Mouse (Mus musculus): ENCODE measurements around the gene Lingo1. TPM values are rescaled to one million over a fixed set of nuclear protein-coding genes. Genes with fewer than 3 reads are reported as not detected.

Gene Lingo1
- polyA plus RNA-seq, 1 experiment from 2014 or later = 4.9 TPM

GRCm38 (mm10) chr9:56581700-56582099 is 214.6 kb downstream of the Lingo1 start:
- Histone ChIP-seq H3K27ac (no peak overlapping the region), H3K27me3 (no peaks in the 10 kb centered on the region), H3K36me3 (no peaks in the 10 kb centered on the region), H3K4me3 (no peak overlapping the region), H3K9ac (no peak overlapping the region), H3K9me3 (no peaks in the 10 kb centered on the region), H3K4me1 (peaks cover 20% of the 10 kb centered on the region), H3K4me2 (no peak overlapping the region)
- WGBS = 37% methylated on average over 3 of the region's 3 CpGs
- no peak for ATAC-seq (ENCODE audit: insufficient number of reproducible peaks, insufficient read depth, low FRiP score, low TSS enrichment, low read depth)

DNA sequence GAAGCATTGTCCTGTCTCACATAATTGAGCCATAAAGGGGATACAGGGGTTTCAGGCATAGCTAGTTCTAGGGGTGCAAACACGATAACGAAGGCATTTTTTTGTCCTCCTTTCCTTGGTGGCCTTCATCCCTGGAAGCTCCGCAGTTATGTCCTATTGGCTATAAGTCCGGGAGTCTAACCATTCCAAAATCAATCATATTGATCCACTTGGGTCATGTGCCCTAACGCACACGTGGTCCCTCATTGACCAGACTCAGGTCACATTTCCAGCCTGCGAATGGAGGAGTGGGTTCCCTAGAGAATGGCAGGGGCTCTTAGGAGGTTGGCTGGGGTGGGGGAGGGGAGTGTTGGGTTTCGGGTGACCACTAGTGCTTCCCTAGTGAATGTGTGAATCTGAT is 215.3 kb downstream of the Lingo1 start:
- Histone ChIP-seq H3K4me2 (no peak overlapping the region), H3K9me3 (no peaks in the 10 kb centered on the region), H3K4me1 (peaks cover 20% of the 10 kb centered on the region), H3K27me3 (no peaks in the 10 kb centered on the region), H3K27ac (no peak overlapping the region), H3K36me3 (no peaks in the 10 kb centered on the region), H3K4me3 (no peak overlapping the region), H3K9ac (no peak overlapping the region)
- ATAC-seq (ENCODE audit: insufficient number of reproducible peaks, insufficient read depth, low FRiP score, low TSS enrichment, low read depth) = no peak
- WGBS = 64% methylated on average over 8 of the region's 8 CpGs

GRCm38 (mm10) chr9:56580101-56580500 is 216.2 kb downstream of the Lingo1 start:
- no peak overlapping the region for H3K9ac ChIP-seq
- H3K4me1 ChIP-seq = peaks cover 20% of the 10 kb centered on the region
- H3K27me3 ChIP-seq = no peaks in the 10 kb centered on the region
- no peak overlapping the region for H3K4me3 ChIP-seq
- H3K4me2 ChIP-seq = no peak overlapping the region
- 25% methylated on average over 4 of the region's 4 CpGs for WGBS
- no peak overlapping the region for H3K27ac ChIP-seq
- no peak for ATAC-seq (ENCODE audit: insufficient number of reproducible peaks, insufficient read depth, low FRiP score, low TSS enrichment, low read depth)
- no peaks in the 10 kb centered on the region for H3K9me3 ChIP-seq
- H3K36me3 ChIP-seq = no peaks in the 10 kb centered on the region

GRCm38 (mm10) chr9:56577405-56577804 is 218.9 kb downstream of the Lingo1 start:
- no peak overlapping the region for H3K9ac ChIP-seq
- no peak overlapping the region for H3K27ac ChIP-seq
- H3K4me1 ChIP-seq = peaks cover 11% of the 10 kb centered on the region
- H3K27me3 ChIP-seq = no peaks in the 10 kb centered on the region
- no peaks in the 10 kb centered on the region for H3K36me3 ChIP-seq
- H3K4me3 ChIP-seq = no peak overlapping the region
- no peaks in the 10 kb centered on the region for H3K9me3 ChIP-seq
- no peak overlapping the region for H3K4me2 ChIP-seq
- ATAC-seq (ENCODE audit: insufficient number of reproducible peaks, insufficient read depth, low FRiP score, low TSS enrichment, low read depth) = no peak
- 41% methylated on average over 11 of the region's 11 CpGs for WGBS

DNA sequence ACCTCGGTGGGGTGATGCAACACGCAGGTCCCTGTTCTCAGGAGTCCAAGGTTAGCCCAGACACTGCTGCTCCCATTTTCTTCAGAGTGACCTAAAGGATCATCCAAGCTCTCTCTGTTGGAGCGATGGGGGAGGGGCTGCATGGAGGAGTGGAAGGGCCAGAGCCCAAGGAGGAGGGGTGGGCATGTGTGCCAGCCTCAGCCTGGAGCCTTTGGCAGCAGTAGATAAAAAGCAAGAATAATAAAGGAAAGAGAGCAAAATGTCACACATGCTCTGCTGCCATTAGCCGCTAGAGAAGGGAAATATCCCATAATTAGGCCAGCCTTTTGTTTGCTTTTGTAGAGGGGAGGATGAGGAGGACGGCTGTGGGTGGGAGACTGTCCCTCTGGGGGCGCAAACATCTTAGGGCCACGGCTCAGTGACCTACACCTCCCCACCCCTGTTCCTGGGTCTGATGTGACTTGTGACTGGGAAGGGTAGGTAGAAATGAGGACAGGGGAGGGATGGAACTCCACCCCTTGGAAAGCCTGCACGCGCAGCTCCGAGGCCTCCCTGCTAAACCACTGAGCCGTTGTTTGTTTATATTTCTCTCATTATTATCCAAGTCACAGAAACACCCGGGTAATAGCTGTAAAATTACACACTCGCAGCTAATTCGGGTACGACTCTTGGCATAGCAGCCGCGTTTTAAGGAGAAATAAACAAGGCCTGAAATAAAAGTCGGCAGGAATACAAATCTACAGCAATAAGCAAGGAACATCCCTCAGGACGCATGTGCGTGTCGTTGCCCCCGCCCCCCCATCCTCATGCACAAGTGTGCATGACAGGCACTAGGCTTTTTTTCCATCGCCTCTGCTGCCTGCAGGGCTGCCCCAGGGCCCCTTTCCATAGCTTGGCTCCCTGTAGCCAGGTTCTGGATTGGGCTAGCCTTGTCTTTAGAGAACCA is 223.5 kb downstream of the Lingo1 start:
- Histone ChIP-seq H3K27me3 (no peaks in the 10 kb centered on the region), H3K9me3 (no peaks in the 10 kb centered on the region), H3K9ac (no peak overlapping the region), H3K27ac (no peak overlapping the region), H3K4me2 (no peak overlapping the region), H3K4me1 (peaks cover 10% of the 10 kb centered on the region), H3K36me3 (no peaks in the 10 kb centered on the region), H3K4me3 (no peak overlapping the region)
- ATAC-seq (ENCODE audit: insufficient number of reproducible peaks, insufficient read depth, low FRiP score, low TSS enrichment, low read depth) = no peak
- 56% methylated on average over 23 of the region's 23 CpGs for WGBS

Other genes with a start within 250 kb of the Lingo1 start
- 0.52 and 0.91 TPM in 2 replicates for gene Odf3l1, start 68.2 kb upstream of the Lingo1 start, polyA plus RNA-seq (2015; fragmentation: Nextera tagmentation; extraction: Ambion mirVana)
- gene Cspg4, start 68.6 kb upstream of the Lingo1 start, polyA plus RNA-seq (2015; fragmentation: Nextera tagmentation; extraction: Ambion mirVana) = 17.6 and 22.5 TPM in 2 replicates
- gene Snx33, start 131.9 kb upstream of the Lingo1 start, polyA plus RNA-seq (2015; fragmentation: Nextera tagmentation; extraction: Ambion mirVana) = 11.5 and 13.1 TPM in 2 replicates
- 88.1 and 93.9 TPM in 2 replicates for gene Imp3, start 141.0 kb upstream of the Lingo1 start, polyA plus RNA-seq (2015; fragmentation: Nextera tagmentation; extraction: Ambion mirVana)
- gene Snupn, start 154.4 kb upstream of the Lingo1 start, polyA plus RNA-seq (2015; fragmentation: Nextera tagmentation; extraction: Ambion mirVana) = 26.9 and 31.8 TPM in 2 replicates
- 28.6 and 30.7 TPM in 2 replicates for gene Ptpn9, start 198.5 kb upstream of the Lingo1 start, polyA plus RNA-seq (2015; fragmentation: Nextera tagmentation; extraction: Ambion mirVana)

Data from embryonic facial prominence, embryonic 13.5 days (tissue).